In genomic region chr17:86344032-86344431, GRCm38 (mm10) we compare ENCODE assay signal across 13 mouse cellular contexts.
DNase-seq lines count a peak whose midpoint lies in the region; ATAC-seq lines count a peak whose summit lies in the region.
"Had no signal": no experiment of that assay in that cellular context is flagged by ENCODE, and none has a peak within 500 bp of the region (broad histone marks: within the 10 kb centered on the region; RNA-seq: fewer than 3 reads in every experiment).

No protein-coding gene starts in this region.

- no peaks in the 10 kb centered on the region for H3K9me3 ChIP-seq in heart, embryonic 12.5 days (replicated peaks)
- H3K9me3 ChIP-seq: limb, embryonic 12.5 days had no signal

- DNase-seq in heart, postnatal 14 days = no peak
- peak; percentile 78 to 79 for DNase-seq in spleen, postnatal 36 days (ENCODE audit: low spot score in 2 of 2)
- no peak for DNase-seq in spleen, adult 12 weeks (ENCODE audit: low spot score)
- DNase-seq in cerebellum, adult 9-11 months = peak; percentile 70
- peak; percentile 72 for DNase-seq in splenic B cell, adult 2 months (ENCODE audit: low read depth, low spot score)
- DNase-seq in right cerebral cortex, postnatal 14 days = no peak
- no peak for DNase-seq in right cerebral cortex, adult 2 months (ENCODE audit: low spot score in 2 of 2)
- DNase-seq: adrenal gland, postnatal 14 days; kidney, adult 11 months; kidney, postnatal 25 days had no signal

- H3K9ac ChIP-seq in heart, embryonic 12.5 days = no peak overlapping the region
- H3K9ac ChIP-seq: hindbrain, embryonic 14.5 days; limb, embryonic 12.5 days had no signal

- intact Hi-C loops in heart, postnatal 14 days (cut with DNase I) = no loop called here

- no peak overlapping the region for H3K4me3 ChIP-seq in heart, embryonic 12.5 days
- H3K4me3 ChIP-seq: limb, embryonic 12.5 days had no signal

- no peak for ATAC-seq in heart, embryonic 12.5 days (ENCODE audit: insufficient number of reproducible peaks, low FRiP score)

- no peaks in the 10 kb centered on the region for H3K27me3 ChIP-seq in heart, embryonic 12.5 days (replicated peaks)
- no peaks in the 10 kb centered on the region for H3K27me3 ChIP-seq in splenic B cell, adult 2 months (ENCODE audit: control insufficient read depth, insufficient read depth, low read length, poor library complexity, severe bottlenecking)
- H3K27me3 ChIP-seq: limb, embryonic 12.5 days had no signal

- 42% methylated on average over 8 of the region's 8 CpGs for WGBS in heart, embryonic 12.5 days

- peaks cover 33% of the 10 kb centered on the region for H3K4me1 ChIP-seq in heart, embryonic 12.5 days (replicated peaks)

- H3K27ac ChIP-seq in heart, embryonic 12.5 days (ENCODE audit: poor library complexity, severe bottlenecking) = peak overlapping the region; percentile 5; the same call in 1 of the 2 replicates
- H3K27ac ChIP-seq: hindbrain, embryonic 14.5 days; limb, embryonic 12.5 days had no signal

- H3K36me3 ChIP-seq in heart, embryonic 12.5 days = no peaks in the 10 kb centered on the region
- no peaks in the 10 kb centered on the region for H3K36me3 ChIP-seq in splenic B cell, adult 2 months (ENCODE audit: control insufficient read depth, insufficient read depth, low read length, poor library complexity, severe bottlenecking)
- H3K36me3 ChIP-seq: limb, embryonic 12.5 days had no signal

- no peak overlapping the region for H3K4me2 ChIP-seq in heart, embryonic 12.5 days
- H3K4me2 ChIP-seq: hindbrain, embryonic 14.5 days; limb, embryonic 12.5 days had no signal

Comparison
In these comparisons a context has a peak if more than half of its experiments do, and no peak if none do; other contexts are left out.
1. DNase-seq: peak in spleen, postnatal 36 days (2 of 2), cerebellum, adult 9-11 months (single experiment) and splenic B cell, adult 2 months (single experiment); none in heart, postnatal 14 days (0 of 2), spleen, adult 12 weeks (single experiment), right cerebral cortex, postnatal 14 days (single experiment) and right cerebral cortex, adult 2 months (0 of 2).